30 mouse cellular contexts compared by ENCODE assay signal in genomic region chr8:117317478-117317877, GRCm38 (mm10).
DNase-seq lines count a peak whose midpoint lies in the region; ATAC-seq and TF ChIP-seq lines count a peak whose summit lies in the region.
"Had no signal": no experiment of that assay in that cellular context is flagged by ENCODE, and none has a peak within 500 bp of the region (broad histone marks: within the 10 kb centered on the region; RNA-seq: fewer than 3 reads in every experiment).

No protein-coding gene starts in this region.

- ATAC-seq in liver, embryonic 15.5 days (ENCODE audit: insufficient read depth) = no peak
- no peak for ATAC-seq in kidney, embryonic 16.5 days (ENCODE audit: low FRiP score, low TSS enrichment)
- no peak for ATAC-seq in lung, postnatal 0 days
- ATAC-seq in forebrain, embryonic 15.5 days (replicated peaks) = no peak
- ATAC-seq: CD4-positive, CD25-positive, alpha-beta regulatory T cell, adult 4 months; forebrain, embryonic 16.5 days; inflammation-experienced regulatory T-cells, adult 6 months; midbrain, embryonic 13.5 days had no signal

- no peak for DNase-seq in liver
- DNase-seq in kidney, postnatal 36 days = peak; percentile 79 to 90
- DNase-seq in lung, postnatal 0 days (ENCODE audit: low spot score) = no peak
- no peak for DNase-seq in left cerebral cortex, postnatal 14 days (ENCODE audit: low spot score in 2 of 2)
- DNase-seq: adrenal gland, postnatal 14 days; cerebellum, adult 11 months; cerebellum, adult 9-11 months; embryo, embryonic 11 days; gastrocnemius, adult 2 months; gastrocnemius, postnatal 36 days; heart, adult 18-20 months; layer of hippocampus, adult 9-11 months; right cerebral cortex, postnatal 4 days; thymus, adult 18-20 months; thymus, postnatal 25 days had no signal

- H3K9ac ChIP-seq in liver, embryonic 15.5 days = no peak overlapping the region
- H3K9ac ChIP-seq in kidney, embryonic 16.5 days (replicated peaks; ENCODE audit: low read length) = no peak overlapping the region
- H3K9ac ChIP-seq in lung, postnatal 0 days (replicated peaks; ENCODE audit: low read depth) = no peak overlapping the region
- no peak overlapping the region for H3K9ac ChIP-seq in forebrain, embryonic 15.5 days (replicated peaks)
- H3K9ac ChIP-seq: embryonic facial prominence, embryonic 13.5 days; heart, embryonic 12.5 days; hindbrain, embryonic 15.5 days; liver, embryonic 14.5 days; midbrain, embryonic 13.5 days; neural tube, embryonic 13.5 days had no signal

- 77% methylated on average over 8 of the region's 8 CpGs for WGBS in liver, embryonic 15.5 days (ENCODE audit: insufficient replicate concordance)
- 65% methylated on average over 8 of the region's 8 CpGs for WGBS in kidney, embryonic 16.5 days
- 80% methylated on average over 8 of the region's 8 CpGs for WGBS in lung, postnatal 0 days
- WGBS in forebrain, embryonic 15.5 days = 93% methylated on average over 8 of the region's 8 CpGs

- H3K4me1 ChIP-seq in liver, embryonic 15.5 days (replicated peaks) = peaks cover 75% of the 10 kb centered on the region
- peaks cover 44% of the 10 kb centered on the region for H3K4me1 ChIP-seq in kidney, embryonic 16.5 days (ENCODE audit: insufficient read depth, low read length)
- no peaks in the 10 kb centered on the region; the same call in 1 of the 2 replicates for H3K4me1 ChIP-seq in lung, postnatal 0 days (ENCODE audit: insufficient read depth, low read depth, low read length)
- peaks cover 51% of the 10 kb centered on the region for H3K4me1 ChIP-seq in forebrain, embryonic 15.5 days

- no peaks in the 10 kb centered on the region for H3K27me3 ChIP-seq in liver, embryonic 15.5 days
- H3K27me3 ChIP-seq in kidney, embryonic 16.5 days (ENCODE audit: insufficient read depth, low read length) = no peaks in the 10 kb centered on the region
- H3K27me3 ChIP-seq in lung, postnatal 0 days (replicated peaks; ENCODE audit: insufficient read depth, low read length) = no peaks in the 10 kb centered on the region
- no peaks in the 10 kb centered on the region for H3K27me3 ChIP-seq in forebrain, embryonic 15.5 days
- H3K27me3 ChIP-seq: embryonic facial prominence, embryonic 13.5 days; heart, embryonic 12.5 days; hindbrain, embryonic 15.5 days; midbrain, embryonic 13.5 days; neural tube, embryonic 13.5 days had no signal

- no peak overlapping the region for H3K4me3 ChIP-seq in liver, embryonic 15.5 days (replicated peaks)
- H3K4me3 ChIP-seq in kidney, embryonic 16.5 days (ENCODE audit: low read length) = no peak overlapping the region
- H3K4me3 ChIP-seq in lung, postnatal 0 days (ENCODE audit: low read depth, low read length) = no peak overlapping the region
- H3K4me3 ChIP-seq in forebrain, embryonic 15.5 days = no peak overlapping the region
- H3K4me3 ChIP-seq: embryonic facial prominence, embryonic 13.5 days; forebrain, embryonic 10.5 days; gastrocnemius, adult 2 months; heart, embryonic 12.5 days; hindbrain, embryonic 15.5 days; midbrain, embryonic 13.5 days; neural tube, embryonic 13.5 days had no signal

- H3K27ac ChIP-seq in liver, embryonic 15.5 days (replicated peaks) = peak overlapping the region; percentile 14; the same call in 1 of the 2 replicates
- H3K27ac ChIP-seq in kidney, embryonic 16.5 days (ENCODE audit: low read length) = peak overlapping the region; percentile 59; the same call in 1 of the 2 replicates
- no peak overlapping the region for H3K27ac ChIP-seq in lung, postnatal 0 days (ENCODE audit: low read length)
- H3K27ac ChIP-seq in forebrain, embryonic 15.5 days (replicated peaks) = no peak overlapping the region
- H3K27ac ChIP-seq: embryonic facial prominence, embryonic 13.5 days; gastrocnemius, adult 2 months; hindbrain, embryonic 15.5 days; liver, embryonic 14.5 days; macrophage; midbrain, embryonic 13.5 days; neural tube, embryonic 13.5 days; stomach, postnatal 0 days had no signal

- no peaks in the 10 kb centered on the region for H3K9me3 ChIP-seq in liver, embryonic 15.5 days (replicated peaks)
- H3K9me3 ChIP-seq in kidney, embryonic 16.5 days (ENCODE audit: low read length) = no peaks in the 10 kb centered on the region
- H3K9me3 ChIP-seq in lung, postnatal 0 days (ENCODE audit: low read length) = no peaks in the 10 kb centered on the region
- no peaks in the 10 kb centered on the region for H3K9me3 ChIP-seq in forebrain, embryonic 15.5 days
- H3K9me3 ChIP-seq: embryonic facial prominence, embryonic 13.5 days; forebrain, embryonic 10.5 days; heart, embryonic 12.5 days; hindbrain, embryonic 15.5 days; midbrain, embryonic 13.5 days; neural tube, embryonic 13.5 days had no signal

- no peak for TF ChIP-seq EP300 in lung, postnatal 0 days (IDR thresholded peaks at IDR 0.05)

- no peak overlapping the region for H3K4me2 ChIP-seq in liver, embryonic 15.5 days
- no peak overlapping the region for H3K4me2 ChIP-seq in kidney, embryonic 16.5 days (replicated peaks; ENCODE audit: low read depth, low read length)
- no peak overlapping the region for H3K4me2 ChIP-seq in lung, postnatal 0 days (replicated peaks; ENCODE audit: low read depth, low read length)
- no peak overlapping the region for H3K4me2 ChIP-seq in forebrain, embryonic 15.5 days (replicated peaks)
- H3K4me2 ChIP-seq: embryonic facial prominence, embryonic 13.5 days; heart, embryonic 12.5 days; hindbrain, embryonic 15.5 days; midbrain, embryonic 13.5 days; neural tube, embryonic 13.5 days had no signal

- peaks cover 12% of the 10 kb centered on the region; the same call in 1 of the 2 replicates for H3K36me3 ChIP-seq in liver, embryonic 15.5 days (replicated peaks)
- H3K36me3 ChIP-seq in kidney, embryonic 16.5 days (ENCODE audit: insufficient read depth, low read length) = no peaks in the 10 kb centered on the region
- no peaks in the 10 kb centered on the region for H3K36me3 ChIP-seq in lung, postnatal 0 days (ENCODE audit: insufficient read depth, low read length)
- H3K36me3 ChIP-seq in forebrain, embryonic 15.5 days = no peaks in the 10 kb centered on the region
- H3K36me3 ChIP-seq: hindbrain, embryonic 15.5 days; midbrain, embryonic 13.5 days; neural tube, embryonic 13.5 days had no signal

- no peak for TF ChIP-seq CTCF in lung, postnatal 0 days (IDR thresholded peaks at IDR 0.05)

- intact Hi-C loops in left cerebral cortex, postnatal 14 days (cut with DNase I) = no loop called here

Comparison
In these comparisons a context has a peak if more than half of its experiments do, and no peak if none do; other contexts are left out.
1. H3K27ac ChIP-seq: peak in liver, embryonic 15.5 days (single experiment) and kidney, embryonic 16.5 days (single experiment); none in lung, postnatal 0 days (single experiment) and forebrain, embryonic 15.5 days (single experiment).
2. DNase-seq: peak in kidney, postnatal 36 days (2 of 2); none in liver (single experiment), lung, postnatal 0 days (single experiment) and left cerebral cortex, postnatal 14 days (0 of 2).